Mouse (Mus musculus): Measurements from ENCODE around the gene Ccdc85b. TPM values are rescaled to one million over a fixed set of nuclear protein-coding genes. Genes with fewer than 3 reads are reported as not detected.

Ccdc85b gene
- polyA plus RNA-seq, 1 experiment from 2014 or later = 8.0 TPM

GRCm38 (mm10) chr19:5455037-5455436, 2.7 kb downstream of the Ccdc85b start:
- no peaks in the 10 kb centered on the region for H3K9me3 ChIP-seq (ENCODE audit: control insufficient read depth, low read length)
- no peaks in the 10 kb centered on the region for H3K36me3 ChIP-seq (ENCODE audit: control insufficient read depth, insufficient read depth, low read length)
- no peak overlapping the region for H3K4me3 ChIP-seq (ENCODE audit: low read depth, low read length)
- H3K4me1 ChIP-seq (ENCODE audit: control insufficient read depth, insufficient read depth, low read length) = peaks cover 24% of the 10 kb centered on the region
- H3K27ac ChIP-seq (ENCODE audit: low read depth, low read length) = no peak overlapping the region
- H3K4me2 ChIP-seq (ENCODE audit: low read depth, low read length) = peak overlapping the region; percentile 97; the same call in 1 of the 2 replicates
- H3K9ac ChIP-seq (replicated peaks; ENCODE audit: low read depth, low read length) = no peak overlapping the region
- ATAC-seq (ENCODE audit: low read depth) = no peak
- WGBS = 81% methylated on average over 12 of the region's 12 CpGs
- peaks cover 3% of the 10 kb centered on the region; the same call in 1 of the 2 replicates for H3K27me3 ChIP-seq (ENCODE audit: control insufficient read depth, insufficient read depth, low read length)

- Histone ChIP-seq H3K4me3 (ENCODE audit: low read depth, low read length) (no peak overlapping the region), H3K27ac (ENCODE audit: low read depth, low read length) (no peak overlapping the region), H3K9me3 (ENCODE audit: control insufficient read depth, low read length) (no peaks in the 10 kb centered on the region), H3K4me2 (ENCODE audit: low read depth, low read length) (no peak overlapping the region), H3K27me3 (ENCODE audit: control insufficient read depth, insufficient read depth, low read length) (peaks cover 36% of the 10 kb centered on the region), H3K36me3 (ENCODE audit: control insufficient read depth, insufficient read depth, low read length) (no peaks in the 10 kb centered on the region), H3K9ac (replicated peaks; ENCODE audit: low read depth, low read length) (no peak overlapping the region), H3K4me1 (ENCODE audit: control insufficient read depth, insufficient read depth, low read length) (peaks cover 26% of the 10 kb centered on the region)
- WGBS = 73% methylated on average over 6 of the region's 6 CpGs
- ATAC-seq (ENCODE audit: low read depth) = no peak
These were observed 5.9 kb downstream of the Ccdc85b start for GRCm38 (mm10) chr19:5451766-5452165.

- no peak overlapping the region for H3K4me2 ChIP-seq (ENCODE audit: low read depth, low read length)
- peaks cover 41% of the 10 kb centered on the region for H3K27me3 ChIP-seq (ENCODE audit: control insufficient read depth, insufficient read depth, low read length)
- H3K9ac ChIP-seq (replicated peaks; ENCODE audit: low read depth, low read length) = no peak overlapping the region
- H3K4me1 ChIP-seq (ENCODE audit: control insufficient read depth, insufficient read depth, low read length) = peaks cover 10% of the 10 kb centered on the region; the same call in 1 of the 2 replicates
- H3K4me3 ChIP-seq (ENCODE audit: low read depth, low read length) = no peak overlapping the region
- H3K36me3 ChIP-seq (ENCODE audit: control insufficient read depth, insufficient read depth, low read length) = no peaks in the 10 kb centered on the region
- ATAC-seq (ENCODE audit: low read depth) = no peak
- H3K27ac ChIP-seq (ENCODE audit: low read depth, low read length) = no peak overlapping the region
- 85% methylated on average over 3 of the region's 3 CpGs for WGBS
- no peaks in the 10 kb centered on the region for H3K9me3 ChIP-seq (ENCODE audit: control insufficient read depth, low read length)
These were observed 8.0 kb downstream of the Ccdc85b start for GRCm38 (mm10) chr19:5449673-5450072.

GRCm38 (mm10) chr19:5448354-5449150, 9.1 kb downstream of the Ccdc85b start:
- H3K4me3 ChIP-seq (ENCODE audit: low read depth, low read length) = peak overlapping the region; percentile 45
- peaks cover 41% of the 10 kb centered on the region for H3K27me3 ChIP-seq (ENCODE audit: control insufficient read depth, insufficient read depth, low read length)
- 7% methylated on average over 36 of the region's 36 CpGs for WGBS
- peaks cover 10% of the 10 kb centered on the region; the same call in 1 of the 2 replicates for H3K4me1 ChIP-seq (ENCODE audit: control insufficient read depth, insufficient read depth, low read length)
- ATAC-seq (ENCODE audit: low read depth) = no peak
- H3K27ac ChIP-seq (ENCODE audit: low read depth, low read length) = no peak overlapping the region
- H3K36me3 ChIP-seq (ENCODE audit: control insufficient read depth, insufficient read depth, low read length) = no peaks in the 10 kb centered on the region
- peak overlapping the region; percentile 95 for H3K4me2 ChIP-seq (ENCODE audit: low read depth, low read length)
- H3K9ac ChIP-seq (replicated peaks; ENCODE audit: low read depth, low read length) = no peak overlapping the region
- no peaks in the 10 kb centered on the region for H3K9me3 ChIP-seq (ENCODE audit: control insufficient read depth, low read length)

GRCm38 (mm10) chr19:5447515-5448353, 10.0 kb downstream of the Ccdc85b start, which contains the start of gene Fosl1:
TSS of gene Fosl1 (plus strand) at chr19:5447547.
- Histone ChIP-seq H3K9ac (replicated peaks; ENCODE audit: low read depth, low read length) (peak within 1 kb of the TSS; percentile 47), H3K4me3 (ENCODE audit: low read depth, low read length) (peak within 1 kb of the TSS; percentile 45), H3K4me1 (ENCODE audit: control insufficient read depth, insufficient read depth, low read length) (peaks cover 10% of the 10 kb centered on the region; the same call in 1 of the 2 replicates), H3K27me3 (ENCODE audit: control insufficient read depth, insufficient read depth, low read length) (peaks cover 41% of the 10 kb centered on the region), H3K27ac (ENCODE audit: low read depth, low read length) (no peak within 1 kb of the TSS), H3K9me3 (ENCODE audit: control insufficient read depth, low read length) (no peaks in the 10 kb centered on the region), H3K4me2 (ENCODE audit: low read depth, low read length) (peak within 1 kb of the TSS; percentile 95), H3K36me3 (ENCODE audit: control insufficient read depth, insufficient read depth, low read length) (no peaks in the 10 kb centered on the region)
- ATAC-seq (ENCODE audit: low read depth) = peak; percentile 75; the same call in 1 of the 2 replicates
- 1% methylated on average over 70 of the region's 70 CpGs for WGBS

- Histone ChIP-seq H3K9ac (replicated peaks; ENCODE audit: low read depth, low read length) (no peak overlapping the region), H3K9me3 (ENCODE audit: control insufficient read depth, low read length) (no peaks in the 10 kb centered on the region), H3K27ac (ENCODE audit: low read depth, low read length) (no peak overlapping the region), H3K36me3 (ENCODE audit: control insufficient read depth, insufficient read depth, low read length) (no peaks in the 10 kb centered on the region), H3K4me3 (ENCODE audit: low read depth, low read length) (no peak overlapping the region), H3K4me1 (ENCODE audit: control insufficient read depth, insufficient read depth, low read length) (peaks cover 10% of the 10 kb centered on the region; the same call in 1 of the 2 replicates), H3K27me3 (ENCODE audit: control insufficient read depth, insufficient read depth, low read length) (peaks cover 39% of the 10 kb centered on the region), H3K4me2 (ENCODE audit: low read depth, low read length) (no peak overlapping the region)
- no peak for ATAC-seq (ENCODE audit: low read depth)
- WGBS = 92% methylated on average over 5 of the region's 5 CpGs
These were observed 11.9 kb downstream of the Ccdc85b start for GRCm38 (mm10) chr19:5445747-5446146.

- H3K4me2 ChIP-seq (ENCODE audit: low read depth, low read length) = no peak overlapping the region
- 38% methylated on average over 7 of the region's 7 CpGs for WGBS
- H3K4me3 ChIP-seq (ENCODE audit: low read depth, low read length) = no peak overlapping the region
- H3K4me1 ChIP-seq (ENCODE audit: control insufficient read depth, insufficient read depth, low read length) = peaks cover 10% of the 10 kb centered on the region; the same call in 1 of the 2 replicates
- H3K27me3 ChIP-seq (ENCODE audit: control insufficient read depth, insufficient read depth, low read length) = peaks cover 37% of the 10 kb centered on the region
- no peaks in the 10 kb centered on the region for H3K36me3 ChIP-seq (ENCODE audit: control insufficient read depth, insufficient read depth, low read length)
- no peak overlapping the region for H3K27ac ChIP-seq (ENCODE audit: low read depth, low read length)
- no peak for ATAC-seq (ENCODE audit: low read depth)
- H3K9me3 ChIP-seq (ENCODE audit: control insufficient read depth, low read length) = no peaks in the 10 kb centered on the region
- H3K9ac ChIP-seq (replicated peaks; ENCODE audit: low read depth, low read length) = no peak overlapping the region
These were observed 12.7 kb downstream of the Ccdc85b start for GRCm38 (mm10) chr19:5444954-5445353.

GRCm38 (mm10) chr19:5444371-5444908, 13.3 kb downstream of the Ccdc85b start:
- WGBS = 74% methylated on average over 9 of the region's 9 CpGs
- Histone ChIP-seq H3K36me3 (ENCODE audit: control insufficient read depth, insufficient read depth, low read length) (no peaks in the 10 kb centered on the region), H3K4me3 (ENCODE audit: low read depth, low read length) (no peak overlapping the region), H3K4me1 (ENCODE audit: control insufficient read depth, insufficient read depth, low read length) (peaks cover 10% of the 10 kb centered on the region; the same call in 1 of the 2 replicates), H3K27me3 (ENCODE audit: control insufficient read depth, insufficient read depth, low read length) (peaks cover 32% of the 10 kb centered on the region), H3K27ac (ENCODE audit: low read depth, low read length) (no peak overlapping the region), H3K4me2 (ENCODE audit: low read depth, low read length) (no peak overlapping the region), H3K9ac (replicated peaks; ENCODE audit: low read depth, low read length) (no peak overlapping the region), H3K9me3 (ENCODE audit: control insufficient read depth, low read length) (no peaks in the 10 kb centered on the region)
- no peak for ATAC-seq (ENCODE audit: low read depth)
